Mouse (Mus musculus): ENCODE data around the gene Fcrl5.

DNA sequence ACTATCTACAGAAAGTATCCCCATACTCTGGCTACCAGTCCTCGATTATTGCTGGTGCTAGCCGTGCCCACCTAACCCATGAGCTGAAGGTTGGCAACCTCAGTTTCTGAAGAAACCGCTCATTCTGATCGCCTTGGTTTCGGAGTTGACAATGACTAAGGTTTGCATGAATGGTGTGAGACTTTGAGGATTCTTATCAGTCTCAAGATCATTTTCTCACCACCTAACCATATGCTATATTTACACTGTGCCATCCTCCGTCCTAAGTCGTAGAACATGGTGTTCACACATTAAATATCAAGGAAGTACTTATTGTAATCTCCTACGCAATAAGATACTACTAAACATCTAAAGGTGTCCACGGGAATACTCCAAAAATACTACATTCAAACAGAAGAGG is 88.1 kb downstream of the Fcrl5 start:
- no peak for TF ChIP-seq CTCF (IDR thresholded peaks at IDR 0.05; ENCODE audit: low read depth, low read length)
- TF ChIP-seq POLR2A (IDR thresholded peaks at IDR 0.05; ENCODE audit: extremely low read depth, insufficient read depth, low read length), result no peak
